Mouse (Mus musculus) embryonic facial prominence, embryonic 11.5 days (tissue): ENCODE measurements around the gene Med27. TPM values are rescaled to one million over a fixed set of nuclear protein-coding genes. Genes with fewer than 3 reads are reported as not detected.

Source experiments
- ATAC-seq: fragments of 200-750 bp; cut with Nextera tagmentation; replicated peaks from 2 replicates; pipeline ENCODE4 v1.8.0; 2017; ENCODE audit warnings: low read depth; ENCODE audit not compliant: insufficient number of reproducible peaks, low FRiP score, low TSS enrichment
- DNase-seq: peaks from one replicate; pipeline ENCODE4 v3.0.0-alpha.2; 2015; ENCODE audit warnings: low spot score
- H3K27ac ChIP-seq: fragments of 300-500 bp; sonication (generic); replicated peaks from 2 replicates; pipeline ENCODE4 v1.5.1; 2014; ENCODE audit warnings: mild to moderate bottlenecking, low read depth, low read length, control low read depth
- H3K27me3 ChIP-seq: fragments of 300-500 bp; sonication (generic); 2 replicates; pipeline ENCODE4 v1.6.1; 2014; ENCODE audit warnings: mild to moderate bottlenecking, low read length, moderate library complexity, mixed read lengths; ENCODE audit not compliant: control insufficient read depth, insufficient read depth
- H3K36me3 ChIP-seq: fragments of 300-500 bp; sonication (generic); replicated peaks from 2 replicates; pipeline ENCODE4 v1.6.1; 2014; ENCODE audit warnings: low read depth, mild to moderate bottlenecking, low read length, moderate library complexity, mixed read lengths; ENCODE audit not compliant: control insufficient read depth, insufficient read depth
- H3K4me1 ChIP-seq: fragments of 300-500 bp; sonication (generic); 2 replicates; pipeline ENCODE4 v1.6.1; 2014; ENCODE audit warnings: low read length, mixed read lengths; ENCODE audit not compliant: control insufficient read depth, insufficient read depth
- H3K4me2 ChIP-seq: fragments of 300-500 bp; sonication (generic); 2 replicates; pipeline ENCODE4 v1.6.1; 2014; ENCODE audit warnings: low read depth, mild to moderate bottlenecking, control low read depth, low read length, moderate library complexity
- H3K4me3 ChIP-seq: fragments of 300-500 bp; sonication (generic); 2 replicates; pipeline ENCODE4 v1.5.1; 2014; ENCODE audit warnings: low read depth, low read length, control low read depth
- H3K9ac ChIP-seq: fragments of 300-500 bp; sonication (generic); replicated peaks from 2 replicates; pipeline ENCODE4 v1.6.1; 2014; ENCODE audit warnings: mild to moderate bottlenecking, control low read depth, low read length
- H3K9me3 ChIP-seq: fragments of 300-500 bp; sonication (generic); replicated peaks from 2 replicates; pipeline ENCODE4 v1.6.1; 2016; ENCODE audit warnings: mild to moderate bottlenecking, low read length, inconsistent platforms, mixed read lengths; ENCODE audit not compliant: control insufficient read depth
- WGBS: fragments of 180-500 bp; shearing (Covaris S2); extraction: QIAGEN DNeasy Blood & Tissue Kit; methylation state at CpG from one replicate; pipeline ENCODE4 v1.1.7; 2014; 5-methylcytosine and 5-hydroxymethylcytosine counted together
- polyA plus RNA-seq: library from polyadenylated mRNA; unstranded; fragments of >200 nt; fragmentation: Nextera tagmentation; extraction: Ambion mirVana; gene quantifications from 2 replicates; pipeline ENCODE4 v1.2.1, GENCODE M21; 2014

Gene Med27
- 54.5 and 58.3 TPM in 2 replicates for polyA plus RNA-seq

GRCm38 (mm10) chr2:29346629-29347271, at the start of gene Med27:
Gene Med27, plus strand, starts transcription at chr2:29346819.
- no peaks in the 10 kb centered on the region; the same call in 1 of the 2 replicates for H3K36me3 ChIP-seq
- peak within 1 kb of the TSS; percentile 87 for H3K4me2 ChIP-seq
- H3K4me3 ChIP-seq: peak within 1 kb of the TSS; percentile 91
- no peaks in the 10 kb centered on the region for H3K4me1 ChIP-seq
- H3K9me3 ChIP-seq: no peaks in the 10 kb centered on the region
- WGBS: 2% methylated on average over 41 of the region's 41 CpGs
- peak within 1 kb of the TSS; percentile 78 for H3K9ac ChIP-seq
- ATAC-seq (peak; percentile 92), DNase-seq (peak; percentile 97)
- no peaks in the 10 kb centered on the region for H3K27me3 ChIP-seq
- no peak within 1 kb of the TSS for H3K27ac ChIP-seq

GRCm38 (mm10) chr2:29309966-29310365, 36.7 kb upstream of the Med27 start:
- no peaks in the 10 kb centered on the region for H3K4me1 ChIP-seq
- DNase-seq (peak; percentile 81), ATAC-seq (no peak)
- no peaks in the 10 kb centered on the region for H3K9me3 ChIP-seq
- no peak overlapping the region for H3K4me2 ChIP-seq
- no peak overlapping the region for H3K27ac ChIP-seq
- no peak overlapping the region for H3K4me3 ChIP-seq
- 45% methylated on average over 7 of the region's 7 CpGs for WGBS
- no peaks in the 10 kb centered on the region for H3K36me3 ChIP-seq
- no peaks in the 10 kb centered on the region for H3K27me3 ChIP-seq
- no peak overlapping the region for H3K9ac ChIP-seq

- no peaks in the 10 kb centered on the region for H3K27me3 ChIP-seq
- ATAC-seq (no peak), DNase-seq (no peak)
- no peak overlapping the region for H3K27ac ChIP-seq
- no peaks in the 10 kb centered on the region for H3K4me1 ChIP-seq
- 86% methylated on average over 5 of the region's 5 CpGs for WGBS
- H3K9ac ChIP-seq: no peak overlapping the region
- no peak overlapping the region for H3K4me3 ChIP-seq
- no peak overlapping the region for H3K4me2 ChIP-seq
- H3K9me3 ChIP-seq: no peaks in the 10 kb centered on the region
- H3K36me3 ChIP-seq: no peaks in the 10 kb centered on the region
Measured at GRCm38 (mm10) chr2:29312058-29312457, 34.6 kb upstream of the Med27 start.

GRCm38 (mm10) chr2:29317906-29318470, 28.6 kb upstream of the Med27 start:
- 70% methylated on average over 4 of the region's 4 CpGs for WGBS
- no peak overlapping the region for H3K4me3 ChIP-seq
- no peaks in the 10 kb centered on the region for H3K4me1 ChIP-seq
- H3K4me2 ChIP-seq: no peak overlapping the region
- H3K36me3 ChIP-seq: no peaks in the 10 kb centered on the region
- no peak overlapping the region for H3K27ac ChIP-seq
- no peak overlapping the region for H3K9ac ChIP-seq
- H3K27me3 ChIP-seq: no peaks in the 10 kb centered on the region
- ATAC-seq: no peak
- no peaks in the 10 kb centered on the region for H3K9me3 ChIP-seq
- no peak for DNase-seq

- H3K4me3 ChIP-seq: no peak overlapping the region
- no peaks in the 10 kb centered on the region for H3K9me3 ChIP-seq
- H3K36me3 ChIP-seq: no peaks in the 10 kb centered on the region
- H3K27me3 ChIP-seq: no peaks in the 10 kb centered on the region
- no peak overlapping the region for H3K9ac ChIP-seq
- no peak overlapping the region for H3K27ac ChIP-seq
- no peaks in the 10 kb centered on the region for H3K4me1 ChIP-seq
- ATAC-seq: no peak
- 90% methylated on average over 3 of the region's 3 CpGs for WGBS
- H3K4me2 ChIP-seq: no peak overlapping the region
- no peak for DNase-seq
Measured at GRCm38 (mm10) chr2:29318596-29318995, 28.0 kb upstream of the Med27 start.

- H3K4me1 ChIP-seq: no peaks in the 10 kb centered on the region
- no peak overlapping the region for H3K4me3 ChIP-seq
- no peak for DNase-seq
- H3K27ac ChIP-seq: no peak overlapping the region
- ATAC-seq: no peak
- no peaks in the 10 kb centered on the region for H3K9me3 ChIP-seq
- H3K4me2 ChIP-seq: no peak overlapping the region
- no peaks in the 10 kb centered on the region for H3K36me3 ChIP-seq
- WGBS: 71% methylated on average over 11 of the region's 11 CpGs
- no peak overlapping the region for H3K9ac ChIP-seq
- H3K27me3 ChIP-seq: no peaks in the 10 kb centered on the region
Measured at GRCm38 (mm10) chr2:29320229-29320751, 26.3 kb upstream of the Med27 start.

- Histone ChIP-seq H3K4me2 (no peak overlapping the region), H3K4me3 (no peak overlapping the region), H3K27me3 (no peaks in the 10 kb centered on the region), H3K27ac (no peak overlapping the region), H3K36me3 (no peaks in the 10 kb centered on the region), H3K9ac (no peak overlapping the region), H3K4me1 (no peaks in the 10 kb centered on the region), H3K9me3 (no peaks in the 10 kb centered on the region)
- 72% methylated on average over 6 of the region's 6 CpGs for WGBS
- no peak for ATAC-seq
- DNase-seq: no peak
Measured at GRCm38 (mm10) chr2:29320780-29321179, 25.8 kb upstream of the Med27 start.

GRCm38 (mm10) chr2:29324456-29324855, 22.2 kb upstream of the Med27 start:
- Histone ChIP-seq H3K9me3 (no peaks in the 10 kb centered on the region), H3K9ac (no peak overlapping the region), H3K4me2 (no peak overlapping the region), H3K27ac (no peak overlapping the region), H3K27me3 (no peaks in the 10 kb centered on the region), H3K4me3 (no peak overlapping the region), H3K4me1 (no peaks in the 10 kb centered on the region), H3K36me3 (no peaks in the 10 kb centered on the region)
- WGBS: 82% methylated on average over 2 of the region's 2 CpGs
- ATAC-seq (no peak), DNase-seq (no peak)
